Mouse (Mus musculus) brown adipose tissue, adult 24 weeks (tissue): ENCODE results near the gene Ces2h. TPM values are rescaled to one million over a fixed set of nuclear protein-coding genes. Genes with fewer than 3 reads are reported as not detected.
"Not testable (repeated sequence)": the region's sequence is repeated elsewhere in the genome, so short reads cannot be mapped to it uniquely, and the experiment has no call there.

ENCODE experiments used
- H3K27ac ChIP-seq: fragments of 200-500 bp; replicated peaks from 2 replicates; pipeline ENCODE4 v1.5.1; 2012; ENCODE audit warnings: low read depth, mild to moderate bottlenecking, low read length
- H3K4me1 ChIP-seq: fragments of 200-500 bp; 2 replicates; pipeline ENCODE4 v1.6.1; 2012; ENCODE audit warnings: low read length, mixed read lengths; ENCODE audit not compliant: control insufficient read depth, insufficient read depth, insufficient read length
- H3K4me3 ChIP-seq: fragments of 200-500 bp; 2 replicates; pipeline ENCODE4 v1.5.1; 2012; ENCODE audit warnings: low read depth, mild to moderate bottlenecking, low read length, moderate library complexity; ENCODE audit not compliant: insufficient read depth
- polyA plus RNA-seq: library from polyadenylated mRNA; stranded (reverse); fragments of >200 nt; gene quantifications from 2 replicates; pipeline ENCODE4 v1.2.4, GENCODE M21; 2012; ENCODE audit not compliant: missing spikeins, insufficient read depth, insufficient read length

Gene Ces2h
- polyA plus RNA-seq, 1 experiment: not detected

- no peak within 1 kb of the TSS for H3K27ac ChIP-seq
- H3K4me1 ChIP-seq: no peaks in the 10 kb centered on the region
- no peak within 1 kb of the TSS for H3K4me3 ChIP-seq
Observed at GRCm38 (mm10) chr8:105048371-105048854, 47.8 kb downstream of the Ces2h start, which contains the start of gene Ces3a. Gene Ces3a, plus strand, starts transcription at chr8:105048601.

- H3K4me1 ChIP-seq: no peaks in the 10 kb centered on the region
- H3K27ac ChIP-seq: no peak overlapping the region
Observed at GRCm38 (mm10) chr8:105056211-105056610, 55.6 kb downstream of the Ces2h start.

GRCm38 (mm10) chr8:105060056-105060455 is 59.4 kb downstream of the Ces2h start:
- Histone ChIP-seq H3K27ac (no peak overlapping the region), H3K4me3 (no peak overlapping the region), H3K4me1 (no peaks in the 10 kb centered on the region)

More at GRCm38 (mm10) chr8:105056211-105056610, 55.6 kb downstream of the Ces2h start:
- no peak overlapping the region for H3K4me3 ChIP-seq

GRCm38 (mm10) chr8:105066761-105067160 is 66.1 kb downstream of the Ces2h start:
- no peaks in the 10 kb centered on the region for H3K4me1 ChIP-seq
- H3K4me3 ChIP-seq: no peak overlapping the region
- no peak overlapping the region for H3K27ac ChIP-seq

- not testable (repeated sequence) for H3K27ac ChIP-seq, H3K4me3 ChIP-seq, H3K4me1 ChIP-seq
Observed at GRCm38 (mm10) chr8:105067905-105068304, 67.3 kb downstream of the Ces2h start.

GRCm38 (mm10) chr8:105068971-105069370 is 68.3 kb downstream of the Ces2h start:
- no peak overlapping the region for H3K27ac ChIP-seq
- no peak overlapping the region for H3K4me3 ChIP-seq
- no peaks in the 10 kb centered on the region for H3K4me1 ChIP-seq

Other genes with a start within 250 kb of the Ces2h start
- not detected in 2 replicates for gene Ces2b, start 169.3 kb upstream of the Ces2h start, polyA plus RNA-seq
- not detected in 2 replicates for gene Ces2c, start 153.8 kb upstream of the Ces2h start, polyA plus RNA-seq
- gene Ces2e, start 74.6 kb upstream of the Ces2h start, polyA plus RNA-seq: not detected in 2 replicates
- gene Ces2f, start 53.5 kb upstream of the Ces2h start, polyA plus RNA-seq: not detected in 2 replicates
- 1.5 and 2.6 TPM in 2 replicates for gene Ces2g, start 39.1 kb upstream of the Ces2h start, polyA plus RNA-seq
- 0.91 TPM in 1 of 2 replicates, not detected in the other for gene Ces3a, start 47.7 kb downstream of the Ces2h start, polyA plus RNA-seq
- not detected in 2 replicates for gene Ces3b, start 82.9 kb downstream of the Ces2h start, polyA plus RNA-seq
- not detected in 2 replicates for gene Ces4a, start 130.9 kb downstream of the Ces2h start, polyA plus RNA-seq
- gene Cbfb, start 169.8 kb downstream of the Ces2h start, polyA plus RNA-seq: 14.0 and 14.7 TPM in 2 replicates
- 15.1 and 17.8 TPM in 2 replicates for gene D230025D16Rik, start 224.3 kb downstream of the Ces2h start, polyA plus RNA-seq